Mouse (Mus musculus): ENCODE measurements around the gene Jmjd1c. TPM values are rescaled to one million over a fixed set of nuclear protein-coding genes. Genes with fewer than 3 reads are reported as not detected.

Gene Jmjd1c
- total RNA-seq, 2 experiments from 2014 or later = 33.0 to 48.7 TPM

DNA sequence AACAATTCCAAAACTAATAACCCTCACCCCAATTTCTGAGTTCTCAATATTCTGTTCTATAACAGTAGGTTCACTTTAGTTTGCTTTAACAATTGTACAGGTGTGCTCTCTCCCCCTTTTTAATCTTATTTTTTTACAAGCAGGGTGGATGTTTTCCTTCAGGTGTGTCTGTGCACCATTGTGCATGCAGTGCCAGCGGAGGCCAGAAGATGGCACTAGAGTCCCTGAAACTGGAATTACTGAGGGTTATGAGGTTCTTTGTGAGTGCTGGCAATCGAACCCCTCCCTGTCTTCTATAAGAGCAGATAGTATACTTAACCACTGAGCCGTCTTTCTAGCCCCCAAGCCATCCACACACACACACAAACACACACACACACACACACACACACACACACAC, 96.4 kb downstream of the Jmjd1c start:
- peak; percentile 14 for DNase-seq

DNA sequence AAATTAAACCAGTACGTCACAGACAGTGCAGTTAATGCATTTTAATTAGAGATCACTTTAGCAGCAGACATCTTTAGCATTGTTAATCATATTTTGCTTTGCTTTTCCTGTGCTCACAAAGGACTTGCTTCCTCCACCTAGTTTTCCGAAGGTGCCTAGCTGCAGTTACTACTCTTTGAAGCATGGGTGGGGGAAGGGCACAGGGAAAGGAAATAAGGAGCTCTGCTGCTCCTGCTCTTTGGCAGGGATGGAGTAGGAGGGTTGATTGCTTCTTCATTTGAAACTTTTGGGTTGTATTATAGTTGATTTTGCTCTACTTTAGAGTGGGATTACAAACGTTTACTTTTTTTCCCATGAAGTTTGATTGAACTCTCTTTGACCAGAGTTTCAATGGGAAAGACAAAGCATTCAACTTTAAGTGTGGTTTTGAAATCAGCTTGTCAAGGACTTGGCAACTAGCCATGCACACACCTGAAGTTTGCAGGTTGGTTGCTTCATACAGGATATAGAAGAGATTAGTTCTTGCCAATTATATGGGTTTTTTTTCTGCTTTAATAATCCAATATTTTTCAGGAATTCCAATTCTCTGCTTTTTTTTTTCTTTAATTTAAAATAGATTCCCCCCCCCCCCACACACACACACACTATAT, 97.2 kb downstream of the Jmjd1c start:
- no peak for DNase-seq

DNA sequence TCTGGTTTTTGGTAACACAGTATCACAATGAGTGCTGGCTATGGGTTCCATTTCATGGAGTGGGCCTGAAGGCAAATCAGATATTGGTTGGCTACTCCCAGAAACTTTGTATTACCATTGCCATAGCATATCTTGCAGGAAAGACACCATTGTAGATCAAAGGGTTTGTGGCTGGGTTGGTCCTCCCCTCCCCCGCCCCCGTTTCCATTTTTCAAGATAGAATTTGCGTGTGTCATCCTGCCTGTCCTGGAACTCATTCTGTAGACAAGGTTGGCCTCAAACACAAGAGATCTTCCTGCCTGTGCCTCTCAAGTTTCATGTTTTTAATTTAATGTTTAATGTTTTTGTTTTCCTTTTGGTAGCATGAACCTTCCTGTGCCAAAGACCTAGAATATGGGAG, 98.1 kb downstream of the Jmjd1c start:
- DNase-seq = no peak

DNA sequence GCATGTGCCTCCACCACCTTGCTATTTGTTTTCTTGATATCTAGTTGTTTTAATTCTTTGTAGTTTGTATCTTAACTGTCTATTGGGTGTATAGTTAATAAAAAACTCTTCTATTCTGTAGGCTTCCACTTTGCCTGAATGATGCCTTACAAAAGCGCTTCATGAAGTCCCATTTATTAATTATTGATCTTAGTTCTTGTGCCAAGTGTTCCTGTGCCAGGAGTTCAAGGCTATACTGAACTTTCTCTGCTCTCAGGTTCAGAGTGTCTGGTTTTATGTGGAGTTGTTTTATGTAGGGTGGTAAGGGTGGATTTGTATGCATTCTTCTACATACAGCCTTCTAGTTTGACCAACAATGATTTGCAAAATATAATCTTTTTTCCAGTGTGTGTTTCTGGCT, 99.7 kb downstream of the Jmjd1c start:
- no peak for DNase-seq

DNA sequence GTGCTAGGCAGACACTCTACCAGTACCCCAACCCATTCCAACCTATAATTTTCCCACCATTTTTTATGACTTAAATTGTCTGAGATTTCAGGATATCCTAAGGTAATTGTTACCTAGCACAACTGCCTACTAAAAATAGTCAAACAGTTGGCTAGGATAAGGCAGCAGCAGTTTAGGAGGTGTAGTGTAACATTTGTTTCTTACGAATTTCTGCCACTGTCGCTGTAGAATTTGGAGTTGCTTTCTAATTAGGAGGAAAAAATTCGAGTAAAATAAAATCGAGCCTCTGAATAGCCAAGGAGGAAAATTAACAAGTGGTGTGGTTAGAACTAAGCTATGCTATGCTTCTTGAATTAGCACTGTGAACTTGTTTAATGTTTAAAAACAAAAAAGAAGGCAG, 101.3 kb downstream of the Jmjd1c start:
- no peak for DNase-seq

DNA sequence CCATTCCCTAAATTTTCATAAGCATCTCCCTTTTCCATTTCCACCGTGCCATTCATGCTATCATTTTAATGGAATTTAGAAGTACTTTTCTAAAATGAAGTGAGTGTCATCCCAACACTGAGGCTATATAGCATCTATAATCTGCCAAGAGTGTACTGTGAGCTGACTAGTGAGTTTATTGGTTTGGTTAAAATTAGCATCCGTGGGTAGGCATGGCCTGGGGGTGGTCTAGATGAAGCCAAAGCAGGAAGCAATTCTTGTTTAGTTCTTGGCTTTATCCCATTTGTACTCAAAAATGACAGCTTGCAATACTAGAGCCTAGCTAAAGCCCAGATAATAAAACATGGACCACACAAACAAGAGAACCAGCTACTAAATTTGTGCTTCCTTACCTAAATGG, 101.9 kb downstream of the Jmjd1c start:
- no peak for DNase-seq

DNA sequence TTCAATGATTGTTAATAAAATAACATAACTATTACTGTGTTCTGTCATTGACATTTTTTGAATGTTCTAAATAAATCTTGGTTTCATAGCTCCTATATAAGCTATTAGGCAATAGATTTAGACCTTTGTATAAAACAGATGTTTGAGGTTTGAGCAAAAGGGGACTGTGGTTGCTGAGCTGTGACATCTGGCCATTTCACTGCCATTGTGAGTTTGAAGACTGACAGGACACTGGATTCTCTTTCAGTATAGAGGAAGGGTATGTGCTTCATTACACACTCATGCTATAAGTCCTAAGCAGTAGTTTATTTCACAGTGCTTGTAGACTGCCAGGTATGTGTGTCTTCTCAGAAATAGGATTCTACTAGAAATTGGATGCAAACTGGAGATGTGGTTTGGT, 105.8 kb downstream of the Jmjd1c start:
- no peak for DNase-seq

DNA sequence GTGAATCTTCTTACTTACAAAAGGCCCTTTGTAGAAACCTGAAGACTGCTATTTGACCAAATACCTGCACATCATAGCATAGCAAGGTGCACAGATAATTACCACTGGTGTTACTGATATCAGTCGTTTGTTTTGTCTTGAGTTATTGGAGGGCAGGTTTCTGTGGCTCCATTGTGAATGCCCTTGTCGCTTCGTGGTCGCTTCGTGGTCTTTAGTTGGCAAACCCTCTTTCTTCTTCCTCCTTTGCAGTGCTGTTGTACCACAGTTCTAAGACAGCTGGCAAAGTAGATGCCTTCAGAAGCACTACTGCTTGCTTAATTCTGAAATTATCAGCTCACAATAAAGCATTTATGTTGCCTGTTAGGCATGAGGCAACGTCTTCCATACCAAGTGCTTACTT, 106.5 kb downstream of the Jmjd1c start:
- no peak for DNase-seq

DNA sequence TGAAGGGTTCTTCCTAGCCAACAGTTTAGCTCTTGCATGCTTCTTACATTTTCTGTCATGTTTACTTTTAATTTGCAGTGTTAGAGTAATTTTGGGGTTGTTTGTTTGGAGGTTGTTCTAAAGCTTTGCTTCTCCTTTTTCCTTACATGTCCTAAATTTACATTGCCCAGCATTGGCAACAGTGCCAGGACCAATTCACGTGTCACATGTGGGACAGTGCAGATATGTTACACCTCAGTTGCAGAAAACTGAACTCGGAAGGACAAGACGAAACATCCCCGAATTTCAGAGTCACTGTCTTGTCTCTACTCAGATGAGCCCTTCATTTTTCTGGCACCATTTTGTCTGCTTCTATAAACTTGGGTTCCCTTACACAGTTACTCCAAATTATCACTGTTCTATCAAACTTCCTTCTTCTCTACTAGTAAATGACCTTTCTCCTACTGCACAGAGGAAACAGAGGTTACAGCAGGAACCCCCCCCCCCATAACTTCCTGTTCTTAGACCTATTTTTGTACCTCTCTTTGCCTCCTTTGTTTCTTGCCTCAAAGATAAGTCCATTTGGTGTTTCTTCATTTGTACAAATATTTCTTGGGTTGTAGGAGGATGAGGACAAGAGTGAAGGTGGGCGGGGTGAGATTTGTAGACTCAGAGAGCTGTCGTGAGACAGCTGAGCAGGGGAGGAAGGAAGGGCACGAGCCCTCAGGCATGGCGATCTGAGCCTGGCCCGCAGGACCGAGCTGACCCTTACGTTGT, 108.9 kb downstream of the Jmjd1c start:
- DNase-seq = no peak

DNA sequence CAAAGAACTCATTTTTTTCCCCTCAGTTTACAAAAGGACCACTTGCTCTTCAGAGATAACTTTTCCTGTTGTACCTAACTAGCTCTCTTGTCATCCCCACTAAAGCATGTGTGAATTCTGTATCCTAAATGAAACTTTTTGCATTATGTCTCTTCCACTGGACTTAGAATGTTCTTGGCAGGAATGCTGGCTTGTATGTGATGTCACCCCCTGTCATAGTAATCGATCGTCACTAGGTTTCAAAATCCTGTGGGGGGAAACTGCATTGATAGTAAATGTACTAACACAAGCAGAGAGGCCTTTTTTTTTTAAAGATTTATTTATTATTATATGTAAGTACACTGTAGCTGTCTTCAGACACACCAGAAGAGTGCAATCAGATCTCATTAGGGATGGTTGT, 112.0 kb downstream of the Jmjd1c start:
- DNase-seq = no peak

DNA sequence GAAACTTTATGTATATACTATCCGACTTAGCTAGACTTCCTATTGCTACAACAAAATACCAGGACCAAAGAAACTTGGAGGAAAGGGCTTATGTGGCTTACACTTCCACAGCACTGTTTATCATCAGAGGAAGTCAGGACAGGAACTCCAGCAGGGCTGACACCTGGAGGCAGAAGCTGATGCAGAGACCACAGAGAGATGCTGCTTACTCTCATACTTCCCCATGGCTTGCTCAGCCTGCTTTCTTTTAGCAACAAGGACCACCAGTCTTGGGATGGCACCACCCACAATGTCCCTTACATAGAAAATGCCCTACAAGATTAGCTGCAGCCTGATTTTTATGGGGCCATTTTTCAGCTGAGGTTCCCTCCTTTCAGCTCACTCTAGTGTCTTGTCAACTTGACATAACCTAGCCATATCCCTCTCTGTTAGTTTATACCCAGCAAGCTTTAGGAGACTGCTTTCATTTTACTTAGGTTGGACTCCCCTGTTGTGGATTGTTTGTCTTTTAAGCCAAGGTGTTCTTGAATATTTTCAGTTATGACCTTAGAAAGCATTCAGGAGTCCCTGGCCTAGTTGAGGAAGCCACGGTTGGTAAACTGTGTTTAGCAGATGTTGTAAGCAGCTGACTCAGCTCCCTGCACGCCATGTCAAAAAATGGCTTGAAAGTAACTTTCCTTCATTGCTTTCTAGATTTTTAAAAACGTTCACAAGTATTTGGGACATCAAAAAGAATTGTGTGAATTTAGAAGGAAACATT, 114.2 kb downstream of the Jmjd1c start:
- no peak for DNase-seq

DNA sequence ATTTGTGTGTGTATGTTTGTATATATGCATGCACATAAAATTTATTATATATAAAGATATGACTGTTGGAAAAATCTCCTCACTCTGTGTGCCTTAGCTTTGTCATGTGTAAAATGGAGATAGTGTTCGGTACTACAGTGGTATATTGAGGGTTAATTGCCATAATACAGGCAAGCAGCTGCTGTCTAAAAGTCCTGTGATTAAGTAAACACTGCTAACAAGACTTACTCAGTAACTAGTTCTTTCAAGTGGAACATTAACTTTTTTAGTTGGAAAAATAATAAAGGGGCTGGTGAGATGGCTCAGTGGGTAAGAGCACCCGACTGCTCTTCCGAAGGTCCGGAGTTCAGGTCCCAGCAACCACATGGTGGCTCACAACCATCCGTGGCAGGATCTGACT, 116.1 kb downstream of the Jmjd1c start:
- DNase-seq = no peak

DNA sequence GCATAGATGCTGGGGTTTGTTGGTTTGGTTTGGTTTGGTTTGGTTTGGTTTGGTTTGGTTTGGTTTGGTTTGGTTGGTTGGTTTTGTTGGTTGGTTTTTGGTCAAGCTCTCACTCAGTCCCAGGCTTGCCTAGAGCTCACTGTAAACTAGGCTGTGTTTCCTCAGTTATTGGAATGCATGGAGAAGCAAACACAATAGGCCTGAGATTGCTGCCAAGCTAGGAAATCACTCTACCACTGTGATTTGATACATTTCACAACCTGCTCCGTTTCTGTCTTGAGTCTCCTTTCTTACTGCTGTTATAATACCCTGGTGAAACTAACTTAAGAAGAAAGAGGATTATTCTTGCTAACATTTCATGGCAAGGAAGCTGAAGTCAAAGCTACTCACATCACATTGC, 117.8 kb downstream of the Jmjd1c start:
- DNase-seq = no peak

DNA sequence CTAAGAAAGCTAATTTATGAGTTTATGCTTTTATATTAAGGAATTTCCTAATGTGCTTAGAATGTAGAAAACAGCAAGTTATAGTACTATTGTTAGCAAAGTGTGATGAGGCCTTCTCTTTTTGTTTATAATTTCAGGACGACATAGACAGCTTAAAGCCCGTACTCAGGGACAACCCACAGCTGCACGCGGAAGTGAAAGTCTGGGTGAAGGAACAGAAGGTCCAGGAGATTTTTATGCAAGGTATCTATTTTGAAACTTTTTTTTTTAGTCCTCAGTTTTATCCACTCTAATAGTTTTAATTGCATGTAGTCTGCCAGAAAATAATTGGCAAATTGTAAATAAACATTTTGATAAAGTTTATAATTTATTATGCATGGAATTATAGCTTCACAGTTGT, 119.2 kb downstream of the Jmjd1c start:
- no peak for DNase-seq

DNA sequence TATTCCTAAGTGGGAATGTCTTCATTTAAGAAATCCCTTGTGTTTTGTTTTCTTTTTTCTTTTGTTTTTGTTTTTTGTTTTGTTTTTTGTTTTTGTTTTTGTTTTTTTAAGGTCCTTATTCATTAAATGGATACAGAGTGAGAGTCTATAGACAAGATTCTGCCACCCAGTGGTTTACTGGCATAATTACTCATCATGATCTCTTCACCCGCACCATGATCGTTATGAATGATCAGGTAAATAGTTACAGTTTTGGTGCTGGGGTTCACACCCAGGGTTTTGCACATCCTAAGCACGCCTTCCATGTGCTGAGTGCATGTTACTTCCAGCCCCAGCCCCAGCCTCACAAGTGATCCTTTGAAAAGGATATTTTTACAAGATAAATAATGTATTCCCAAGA, 120.9 kb downstream of the Jmjd1c start:
- DNase-seq = no peak

DNA sequence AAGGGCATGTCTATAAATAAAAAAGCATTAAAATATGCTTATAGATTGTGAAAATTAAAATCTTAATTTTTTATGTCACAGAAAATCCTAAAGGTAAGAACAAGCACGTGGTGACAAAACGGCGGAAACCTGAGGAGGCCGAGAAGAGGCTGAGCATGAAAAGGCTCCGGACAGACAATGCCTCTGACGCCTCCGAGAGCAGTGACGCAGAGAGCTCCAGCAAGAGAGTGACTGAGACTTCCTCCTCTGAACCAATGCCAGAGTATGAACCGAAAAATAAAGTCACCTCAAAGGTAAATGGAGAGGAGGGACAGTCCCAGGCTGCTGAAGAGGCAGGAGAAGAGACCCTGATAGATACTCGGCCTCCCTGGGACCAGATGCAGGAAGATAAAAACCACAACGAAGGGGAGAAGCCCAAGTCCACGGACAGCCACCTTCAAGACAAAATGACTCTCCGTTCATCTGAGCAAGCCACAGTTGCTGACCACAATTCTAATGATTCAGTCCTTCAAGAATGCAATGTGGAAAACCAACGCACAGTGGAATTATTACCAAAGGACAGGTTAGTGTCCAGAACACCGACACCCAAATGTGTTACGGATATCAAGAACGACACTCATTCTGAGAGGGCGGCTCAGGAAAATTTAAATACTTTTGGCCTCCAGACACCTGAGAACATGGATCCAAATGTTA, 123.1 kb downstream of the Jmjd1c start:
- DNase-seq = no peak

DNA sequence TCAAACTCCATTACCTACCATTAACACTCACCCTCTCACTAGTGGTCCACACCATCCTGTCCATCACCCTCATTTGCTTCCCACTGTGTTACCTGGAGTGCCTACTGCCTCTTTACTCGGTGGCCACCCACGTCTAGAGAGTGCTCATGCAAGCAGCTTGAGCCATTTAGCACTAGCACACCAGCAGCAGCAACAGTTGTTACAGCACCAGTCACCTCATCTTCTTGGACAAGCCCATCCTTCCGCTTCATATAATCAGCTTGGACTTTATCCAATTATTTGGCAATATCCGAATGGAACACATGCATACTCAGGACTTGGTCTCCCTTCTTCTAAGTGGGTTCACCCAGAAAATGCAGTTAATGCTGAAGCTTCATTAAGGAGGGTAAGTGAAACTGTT, 124.3 kb downstream of the Jmjd1c start:
- no peak for DNase-seq

DNA sequence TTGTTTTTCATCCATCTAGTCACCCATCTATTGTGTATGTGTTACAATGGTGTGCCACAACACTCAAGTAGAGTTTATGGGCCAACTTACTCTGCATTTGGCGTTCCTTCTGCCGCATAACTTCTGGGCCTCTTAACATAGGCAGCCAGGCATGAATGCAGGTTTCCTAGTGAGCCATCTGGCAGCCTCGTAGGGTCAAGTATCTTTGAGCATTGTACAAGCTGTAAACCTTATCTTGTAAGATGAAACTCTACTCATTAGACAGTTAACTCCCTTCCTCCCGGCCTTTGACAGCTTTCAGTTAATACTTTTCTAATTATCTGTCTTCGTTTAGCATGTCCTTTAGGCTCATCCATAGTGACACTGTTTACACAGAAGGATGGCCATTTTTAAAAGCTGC, 125.4 kb downstream of the Jmjd1c start:
- DNase-seq = no peak

DNA sequence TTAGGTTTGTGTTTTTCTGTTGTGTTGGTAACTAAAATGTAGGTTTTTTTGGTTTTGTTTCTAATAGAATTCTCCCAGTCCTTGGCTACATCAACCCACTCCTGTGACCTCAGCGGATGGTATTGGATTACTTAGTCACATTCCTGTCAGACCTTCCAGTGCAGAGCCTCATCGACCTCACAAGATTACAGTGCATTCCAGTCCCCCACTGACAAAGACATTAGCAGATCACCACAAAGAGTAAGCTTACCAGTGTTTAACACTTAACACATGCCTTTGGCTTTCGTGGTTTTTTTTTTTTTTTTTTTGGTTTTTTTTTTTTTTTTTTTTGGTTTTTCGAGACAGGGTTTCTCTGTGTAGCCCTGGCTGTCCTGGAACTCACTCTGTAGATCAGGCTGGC, 128.0 kb downstream of the Jmjd1c start:
- no peak for DNase-seq

DNA sequence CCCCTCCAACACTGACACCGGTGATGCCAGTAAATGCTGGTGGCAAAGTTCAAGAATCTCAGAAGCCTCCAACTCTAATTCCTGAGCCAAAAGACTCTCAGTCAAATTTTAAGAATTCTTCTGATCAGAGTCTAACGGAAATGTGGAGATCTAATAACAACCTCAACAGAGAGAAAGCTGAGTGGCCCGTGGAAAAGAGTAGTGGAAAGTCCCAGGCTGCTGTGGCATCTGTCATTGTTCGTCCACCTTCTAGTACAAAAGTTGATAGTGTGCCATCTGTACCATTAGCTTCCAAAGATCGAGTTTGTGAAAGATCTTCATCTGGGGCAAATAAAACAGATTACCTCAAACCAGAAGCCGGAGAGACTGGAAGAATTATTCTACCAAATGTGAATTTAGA, 129.6 kb downstream of the Jmjd1c start:
- DNase-seq = no peak

DNA sequence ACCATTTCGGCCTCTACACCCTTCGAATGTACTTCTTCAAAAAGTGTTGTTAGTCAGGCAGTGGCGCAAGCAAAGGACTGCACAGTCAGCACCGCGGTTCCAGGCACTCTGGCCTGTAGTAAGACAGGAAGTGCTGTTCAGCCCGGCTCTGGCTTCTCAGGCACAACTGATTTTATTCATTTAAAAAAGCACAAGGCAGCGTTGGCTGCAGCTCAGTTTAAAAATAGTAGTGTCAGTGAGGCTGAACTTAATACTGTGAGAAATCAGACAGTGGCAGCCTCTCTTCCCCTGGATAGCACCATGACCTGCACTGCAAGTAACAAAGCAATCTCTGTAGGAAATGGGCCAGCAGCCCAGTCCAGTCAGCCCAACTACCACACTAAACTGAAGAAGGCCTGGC, 130.2 kb downstream of the Jmjd1c start:
- DNase-seq = peak; percentile 22

DNA sequence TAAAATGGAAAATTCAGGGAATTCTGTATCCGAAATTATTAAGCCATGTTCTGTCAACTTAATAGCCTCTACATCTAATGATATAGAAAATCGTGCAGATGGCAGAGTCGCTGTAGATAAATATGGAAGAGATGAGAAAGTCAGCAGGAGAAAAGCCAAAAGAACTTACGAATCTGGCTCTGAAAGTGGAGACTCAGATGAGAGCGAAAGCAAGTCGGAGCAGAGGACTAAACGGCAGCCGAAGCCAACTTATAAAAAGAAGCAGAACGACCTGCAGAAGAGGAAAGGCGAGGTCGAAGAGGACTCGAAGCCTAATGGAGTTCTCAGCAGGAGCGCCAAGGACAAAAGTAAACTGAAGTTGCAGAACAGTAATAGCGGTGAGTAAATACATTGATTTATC, 130.6 kb downstream of the Jmjd1c start:
- DNase-seq = no peak

DNA sequence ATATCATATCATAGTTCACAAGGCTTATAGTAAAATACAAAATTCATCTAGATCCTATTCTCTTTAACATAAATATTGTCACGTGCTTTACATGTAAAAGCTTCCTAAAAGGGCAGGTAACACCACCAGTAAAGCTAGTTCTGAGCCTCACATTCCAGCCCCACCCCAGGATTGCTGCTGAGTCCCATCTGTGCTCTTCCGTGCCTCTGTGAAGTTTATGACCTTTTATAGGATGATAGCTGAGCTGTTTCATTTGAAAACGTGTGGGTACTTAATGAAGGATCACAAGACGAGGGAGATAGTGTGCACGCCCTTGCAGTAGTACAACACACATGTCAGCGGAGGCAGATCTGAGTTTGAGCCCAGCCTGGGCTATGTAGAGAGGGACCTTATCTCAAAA, 134.5 kb downstream of the Jmjd1c start:
- no peak for DNase-seq

Data from gastrocnemius, postnatal 10 days (tissue).